Mouse (Mus musculus): ENCODE measurements around the gene Tmem217.

- no peak for TF ChIP-seq CTCF (IDR thresholded peaks at IDR 0.05; ENCODE audit: extremely low read depth, insufficient read length, insufficient replicate concordance, low read depth, low read length)
- no peak for TF ChIP-seq POLR2A (IDR thresholded peaks at IDR 0.05; ENCODE audit: low read depth, low read length)
These were observed 1.2 kb downstream of the Tmem217 start for GRCm38 (mm10) chr17:29551019-29551418.

Measured in small intestine, adult 2 months (tissue).